Mouse (Mus musculus) urinary bladder, adult 18-20 months (tissue): ENCODE measurements around the gene Hsd3b5.
"Not testable (repeated sequence)": the region's sequence is repeated elsewhere in the genome, so short reads cannot be mapped to it uniquely, and the experiment has no call there.

Experiments used
- DNase-seq, 2 experiments: peaks; one replicate each; pipeline ENCODE4 v3.0.0; 2022; ENCODE audit warnings: low spot score in 2 of 2, mixed read lengths in 2 of 2

Gene Hsd3b5

DNA sequence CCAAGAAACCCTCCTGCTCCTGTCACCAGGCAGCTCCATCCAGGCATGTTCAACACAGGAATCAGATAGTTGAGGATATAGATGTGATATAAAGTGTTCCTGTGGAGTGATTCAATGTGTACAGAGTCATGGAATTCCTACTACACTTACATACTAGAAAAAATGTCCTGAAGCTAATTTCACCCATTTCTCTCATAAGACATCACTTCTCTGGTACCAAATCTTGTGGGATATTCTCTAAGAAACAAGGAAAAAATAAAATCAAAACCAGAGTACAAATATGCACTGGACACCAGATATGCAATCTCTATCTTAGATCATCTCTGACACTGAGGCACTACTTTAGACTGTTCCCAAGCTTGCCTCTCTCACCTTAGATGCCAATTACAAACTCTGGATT is at the start of gene Hsd3b5:
TSS of gene Hsd3b5 (minus strand) at position 101 of the 400 bp plus-strand sequence.
- no peak for DNase-seq

DNA sequence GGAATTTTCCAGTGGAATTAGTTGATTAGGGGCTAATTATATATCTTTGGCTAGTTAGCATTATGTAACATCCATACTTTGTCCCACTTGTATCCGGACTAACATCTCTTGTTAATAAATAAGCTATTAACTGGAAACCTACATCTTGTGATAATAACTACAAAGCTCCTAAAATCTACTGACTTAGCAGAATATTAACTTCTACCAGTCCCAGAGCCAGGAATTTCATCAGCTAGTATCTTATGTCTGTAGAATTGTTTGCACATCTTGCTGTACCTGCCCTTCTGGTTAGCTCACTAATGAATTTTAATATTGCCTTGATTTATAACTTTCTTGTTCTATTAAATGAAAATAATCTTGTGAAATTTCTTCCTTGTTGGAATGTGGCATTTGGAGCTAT is 5.1 kb upstream of the Hsd3b5 start:
- DNase-seq = no peak

DNA sequence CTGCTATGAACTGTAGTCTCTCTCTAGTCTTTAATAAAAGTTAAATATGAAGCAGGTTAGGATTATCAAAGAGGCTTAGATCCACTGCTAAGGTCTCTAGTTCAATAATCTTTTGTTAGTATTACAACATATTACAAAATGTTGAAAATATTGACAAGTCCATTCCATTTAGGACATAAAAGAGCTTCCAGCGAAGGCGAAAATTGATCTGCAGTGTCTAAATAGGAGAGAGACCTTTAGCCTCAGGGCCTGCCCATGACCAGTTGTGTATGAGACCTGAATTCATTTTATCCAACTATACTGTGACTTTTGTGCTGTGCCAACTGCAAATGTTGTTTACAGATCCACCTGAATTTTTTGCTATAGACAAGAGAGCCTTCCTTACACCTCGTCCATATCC is 419 bp downstream of the Hsd3b5 start:
- no peak for DNase-seq

DNA sequence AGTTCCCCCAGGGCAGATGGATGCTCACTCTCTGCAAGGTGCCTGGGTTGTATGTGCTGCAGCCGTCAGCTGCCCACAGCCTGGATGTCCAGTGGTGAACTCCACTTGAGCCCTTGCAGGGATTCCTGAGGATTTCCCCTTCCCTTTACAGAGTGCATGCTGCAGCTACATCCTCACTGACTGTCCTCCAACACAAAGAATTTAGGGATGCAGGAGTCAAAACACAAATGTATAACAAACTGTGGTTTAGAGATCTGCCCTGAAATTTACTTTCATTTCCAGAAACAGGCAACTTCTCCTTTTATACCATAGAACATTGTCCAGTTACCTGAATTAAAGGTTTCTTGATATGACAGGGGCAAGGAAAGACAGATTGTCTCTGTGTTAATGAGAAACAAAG is 13.3 kb downstream of the Hsd3b5 start:
- DNase-seq = not testable (repeated sequence)

DNA sequence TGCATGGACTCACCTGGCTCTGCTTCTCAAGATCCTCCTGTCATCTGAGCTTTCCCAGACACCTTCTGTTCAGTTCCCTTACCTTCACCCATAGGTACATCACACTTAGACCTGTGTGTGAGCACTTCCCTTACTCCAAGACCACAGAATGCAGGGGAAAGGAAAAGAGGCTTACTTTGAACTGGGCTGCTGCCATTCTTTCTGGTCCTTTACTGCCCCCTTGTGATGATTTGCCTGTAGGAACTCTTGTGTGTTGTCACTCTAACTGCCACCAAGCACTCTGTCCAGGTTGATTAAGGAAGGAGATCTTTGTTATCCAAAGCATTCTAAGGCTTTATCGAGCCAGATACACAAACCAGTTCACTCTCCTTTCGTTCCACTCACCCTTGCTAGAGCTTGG is 13.8 kb downstream of the Hsd3b5 start:
- not testable (repeated sequence) for DNase-seq

DNA sequence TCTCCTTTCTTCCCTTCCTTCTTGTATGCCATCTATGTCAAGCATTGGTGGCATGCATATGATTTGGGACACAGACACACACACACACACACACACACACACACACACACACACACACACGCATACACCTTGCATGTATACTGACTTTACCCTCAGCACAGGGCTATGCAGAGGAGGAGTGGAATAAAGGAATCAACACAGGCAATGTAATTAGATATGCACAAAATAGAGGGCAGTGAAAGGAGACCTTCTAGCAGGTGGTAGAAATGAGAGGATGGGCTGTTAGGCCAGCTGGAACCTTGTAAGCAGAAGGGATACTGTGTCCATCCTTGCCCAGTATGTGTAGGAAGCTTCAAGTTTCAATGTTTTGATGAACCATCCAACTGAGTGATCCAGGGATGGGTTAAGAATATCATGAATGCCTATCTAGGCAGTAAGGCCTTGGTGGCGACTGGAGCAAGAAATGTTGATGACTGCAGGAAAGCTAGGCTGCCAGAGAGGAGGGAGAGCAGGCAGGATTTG is 15.6 kb downstream of the Hsd3b5 start:
- DNase-seq = not testable (repeated sequence)

DNA sequence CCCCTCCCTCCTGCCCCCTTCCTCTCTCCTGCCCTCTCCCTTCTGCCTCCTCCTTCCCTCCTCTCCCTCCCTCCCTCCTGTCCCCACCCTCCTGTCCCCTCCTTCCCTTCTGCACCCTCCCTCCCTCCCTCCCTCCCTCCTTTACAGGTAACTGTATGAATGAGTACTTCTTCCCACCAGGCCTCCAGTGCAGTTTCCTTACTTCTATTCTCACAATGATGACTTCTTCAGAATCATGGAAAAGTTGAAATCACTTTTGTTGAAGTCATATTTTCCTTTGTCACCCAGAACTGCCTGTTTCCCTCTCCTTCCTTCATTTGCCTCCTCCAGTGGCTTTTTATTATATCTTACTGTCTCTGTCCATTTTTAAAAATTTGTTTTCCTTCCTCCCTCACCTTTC is 16.1 kb downstream of the Hsd3b5 start:
- no peak for DNase-seq

DNA sequence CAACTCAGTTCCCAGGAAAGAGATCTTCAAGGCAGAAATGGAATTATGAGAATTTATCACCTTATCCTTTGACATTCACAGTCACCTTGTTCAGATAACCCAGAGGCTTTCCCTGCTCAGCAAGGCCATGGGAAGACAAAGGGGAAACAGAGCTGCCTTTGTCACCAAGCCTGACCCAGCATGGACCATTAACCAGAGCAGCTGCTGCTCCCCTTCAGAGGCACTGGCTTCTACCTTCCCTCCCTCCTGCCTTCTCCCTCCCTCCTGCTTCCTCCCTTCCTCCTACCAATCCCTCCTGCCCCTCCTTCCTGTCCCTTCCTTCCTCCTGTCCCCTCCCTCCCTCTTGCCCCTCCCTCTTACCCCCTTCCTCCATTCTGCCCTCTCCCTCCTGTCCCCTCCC is 16.5 kb downstream of the Hsd3b5 start:
- not testable (repeated sequence) for DNase-seq

DNA sequence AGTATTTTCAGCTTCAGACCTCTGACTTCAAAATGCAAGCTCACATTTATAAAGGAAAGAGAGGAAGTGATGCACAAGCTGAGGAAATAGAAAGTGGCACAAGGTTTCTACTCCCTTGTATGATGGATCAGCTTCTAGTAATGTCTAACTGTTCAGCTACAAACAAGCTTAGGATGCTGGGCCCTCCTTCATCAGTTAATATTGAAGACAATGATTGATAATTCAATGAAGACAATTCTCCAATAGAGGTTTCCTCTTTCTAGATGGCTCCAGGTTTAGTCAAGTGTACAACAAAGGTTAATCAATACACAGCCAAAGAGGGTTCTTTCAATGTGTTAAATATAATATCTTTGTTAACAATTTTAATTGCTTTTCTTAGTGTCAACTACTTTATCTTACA is 41.3 kb downstream of the Hsd3b5 start, which contains the start of gene Gm10681:
TSS of gene Gm10681 (minus strand) at position 101 of the 400 bp plus-strand sequence.
- DNase-seq = no peak

DNA sequence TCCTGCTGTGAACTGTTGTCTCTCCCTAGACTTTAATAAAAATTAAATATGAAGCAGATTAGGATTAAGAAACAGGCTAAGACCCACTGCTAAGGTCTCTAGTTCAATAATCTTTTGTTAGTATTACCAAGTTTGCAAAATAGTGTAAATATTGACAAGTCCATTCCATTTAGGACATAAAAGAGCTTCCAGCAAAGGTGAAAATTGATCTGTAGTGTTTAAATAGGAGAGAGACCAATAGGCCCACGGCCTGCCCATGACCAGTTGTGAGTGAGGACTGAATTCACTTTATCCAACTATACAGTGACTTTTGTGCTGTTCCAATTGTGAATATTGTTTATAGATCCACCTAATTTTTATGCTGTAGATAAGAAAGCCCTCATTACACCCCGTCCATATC is 42.3 kb downstream of the Hsd3b5 start:
- no peak for DNase-seq

DNA sequence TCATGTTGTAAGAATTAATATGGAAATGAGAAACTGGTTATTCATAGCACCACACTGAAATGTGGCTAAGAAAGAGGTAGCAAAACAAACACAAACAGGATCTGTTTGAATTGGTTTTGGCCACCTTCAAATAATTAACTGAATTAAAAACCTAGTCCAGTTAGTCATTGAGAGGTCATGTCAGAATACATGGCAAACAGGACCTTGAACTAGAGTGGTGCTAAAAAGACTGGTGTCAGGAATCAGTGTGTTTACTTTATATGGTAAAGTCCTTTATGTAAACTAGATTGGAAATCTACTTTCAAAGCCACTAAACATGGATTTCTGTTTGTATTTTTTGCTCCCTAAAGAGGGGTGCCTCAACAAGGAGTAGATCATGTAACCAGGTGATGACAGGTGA is 47.4 kb downstream of the Hsd3b5 start:
- not testable (repeated sequence) for DNase-seq

DNA sequence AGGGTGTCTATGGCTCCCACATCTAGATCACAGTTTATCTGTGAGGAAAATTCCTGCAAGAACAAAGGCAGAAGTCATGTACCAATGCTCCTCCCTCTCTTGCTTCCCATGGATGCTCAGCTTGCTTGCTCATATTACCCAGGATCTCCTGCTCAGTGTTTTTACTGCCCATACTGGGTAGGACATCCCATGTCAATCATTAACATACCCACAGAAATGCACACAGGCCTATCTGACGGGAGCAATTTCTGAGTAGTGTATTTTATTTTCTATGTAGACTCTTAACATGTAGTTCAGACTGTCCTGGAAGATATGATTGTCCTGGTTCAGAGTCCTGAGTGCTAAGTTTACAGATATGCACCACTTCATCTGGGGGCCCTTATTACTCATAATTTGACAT is 47.9 kb downstream of the Hsd3b5 start:
- DNase-seq = not testable (repeated sequence)

DNA sequence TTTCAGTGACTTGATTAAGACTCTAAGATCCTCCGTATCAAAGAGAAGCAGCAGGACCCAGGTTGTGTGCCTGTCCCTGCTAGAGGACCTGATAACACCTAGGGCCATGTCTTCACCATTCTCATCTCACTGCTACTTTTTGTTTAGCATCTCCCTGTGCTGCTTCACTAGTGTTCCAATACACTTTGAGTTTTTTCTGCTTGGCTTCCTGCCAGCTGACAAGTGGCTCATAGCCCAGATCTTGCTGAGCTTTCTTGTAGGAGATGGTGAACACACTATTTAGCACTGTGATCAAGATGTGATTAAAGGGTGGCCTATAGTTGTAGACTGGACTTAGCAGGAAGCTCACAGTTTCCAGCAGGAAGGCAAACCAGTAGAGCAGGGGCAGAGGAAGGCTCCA is 49.0 kb downstream of the Hsd3b5 start:
- not testable (repeated sequence) for DNase-seq
